Comparison of ENCODE assay signal across 26 mouse cellular contexts in the genomic region with DNA sequence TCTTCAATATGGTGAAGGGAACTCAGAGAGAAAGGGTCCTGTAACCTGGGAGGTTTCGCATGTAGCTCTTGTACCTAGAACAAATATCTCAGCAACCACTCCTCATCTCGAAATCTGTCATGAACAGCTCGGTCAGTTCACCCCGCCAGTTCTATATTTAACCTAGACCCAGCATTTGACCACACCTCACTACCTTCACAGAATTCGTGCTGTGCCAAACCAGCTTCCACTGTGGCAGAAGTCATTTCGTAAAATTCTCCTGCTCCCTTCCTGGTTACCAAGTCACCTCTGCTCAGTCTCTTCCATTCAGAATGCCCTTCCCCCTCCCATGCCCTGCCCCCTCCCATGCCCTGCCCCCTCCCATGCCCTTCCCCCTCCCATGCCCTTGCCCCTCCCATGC. TPM values are rescaled to one million over a fixed set of nuclear protein-coding genes. Genes with fewer than 3 reads are reported as not detected.
DNase-seq lines count a peak whose midpoint lies in the region; ATAC-seq and TF ChIP-seq lines count a peak whose summit lies in the region.
"Had no signal": no experiment of that assay in that cellular context is flagged by ENCODE, and none has a peak within 500 bp of the region (broad histone marks: within the 10 kb centered on the region; RNA-seq: fewer than 3 reads in every experiment).

No protein-coding gene starts in this region.

- no peak overlapping the region for H3K27ac ChIP-seq in cerebellum, adult 2 months (ENCODE audit: insufficient read depth, low read length)
- no peak overlapping the region for H3K27ac ChIP-seq in liver, embryonic 12.5 days
- H3K27ac ChIP-seq: embryonic facial prominence, embryonic 10.5 days; forebrain, embryonic 10.5 days; heart, adult 2 months; hindbrain, embryonic 10.5 days; hindbrain, embryonic 14.5 days; intestine, embryonic 15.5 days had no signal

- peaks cover 4% of the 10 kb centered on the region; the same call in 1 of the 2 replicates for H3K4me1 ChIP-seq in cerebellum, adult 2 months (ENCODE audit: control insufficient read depth, insufficient read depth, low read length)
- no peaks in the 10 kb centered on the region for H3K4me1 ChIP-seq in liver, embryonic 12.5 days
- H3K4me1 ChIP-seq: embryonic facial prominence, embryonic 10.5 days; heart, embryonic 12.5 days; hindbrain, embryonic 10.5 days; intestine, embryonic 15.5 days had no signal

- DNase-seq in cerebellum, postnatal 4 days (ENCODE audit: low spot score in 2 of 2), result no peak
- DNase-seq in cerebellum, adult 2 months, result peak; percentile 18 to 40
- DNase-seq in cerebellum, postnatal 10 days, result peak; percentile 6 to 7
- DNase-seq in liver, result no peak
- DNase-seq in frontal cortex, postnatal 36 days (ENCODE audit: low spot score in 2 of 2), result no peak
- DNase-seq: adrenal gland, postnatal 14 days; B cell, adult 2 months; gastrocnemius, postnatal 10 days; heart, adult 2 months; kidney, adult 18-20 months had no signal

- H3K9me3 ChIP-seq in liver, embryonic 12.5 days (replicated peaks), result no peaks in the 10 kb centered on the region
- H3K9me3 ChIP-seq: embryonic facial prominence, embryonic 10.5 days; forebrain, embryonic 10.5 days; forebrain, embryonic 15.5 days; heart, embryonic 12.5 days; hindbrain, embryonic 10.5 days; intestine, embryonic 15.5 days had no signal

- peak; percentile 58; the same call in 1 of the 2 replicates for ATAC-seq in cerebellum, adult (ENCODE audit: insufficient number of reproducible peaks, low FRiP score, low TSS enrichment)
- no peak for ATAC-seq in liver, embryonic 12.5 days
- ATAC-seq in erythroblast, adult 5-6 weeks (replicated peaks; ENCODE audit: low FRiP score, poor library complexity, severe bottlenecking), result no peak
- ATAC-seq: activated CD4-positive, CD25-positive, alpha-beta regulatory T cell, adult 4 months; CD4-positive, CD25-positive, alpha-beta regulatory T cell, adult 4 months; forebrain, embryonic 15.5 days; intestine, embryonic 15.5 days had no signal

- no peaks in the 10 kb centered on the region for H3K36me3 ChIP-seq in liver, embryonic 12.5 days
- H3K36me3 ChIP-seq: embryonic facial prominence, embryonic 10.5 days; forebrain, embryonic 10.5 days; forebrain, embryonic 15.5 days; heart, embryonic 12.5 days; hindbrain, embryonic 10.5 days; intestine, embryonic 15.5 days had no signal

- TF ChIP-seq POLR2A in cerebellum, adult 2 months (IDR thresholded peaks at IDR 0.05; ENCODE audit: borderline replicate concordance, insufficient read depth, low read length), result no peak

- no peak for TF ChIP-seq CTCF in cerebellum, adult 2 months (IDR thresholded peaks at IDR 0.05; ENCODE audit: borderline replicate concordance, insufficient read depth, low read depth, low read length)

- H3K4me2 ChIP-seq in liver, embryonic 12.5 days, result no peak overlapping the region
- H3K4me2 ChIP-seq: heart, embryonic 12.5 days; hindbrain, embryonic 14.5 days; intestine, embryonic 15.5 days had no signal

- 21% methylated on average over 6 of the region's 6 CpGs for WGBS in cerebellum, adult 2 months
- 64% methylated on average over 6 of the region's 6 CpGs for WGBS in liver, embryonic 12.5 days (ENCODE audit: insufficient replicate concordance)

- H3K4me3 ChIP-seq in cerebellum, adult 2 months (replicated peaks; ENCODE audit: insufficient read depth, low read depth, low read length), result no peak overlapping the region
- H3K4me3 ChIP-seq in liver, embryonic 12.5 days, result no peak overlapping the region
- H3K4me3 ChIP-seq: embryonic facial prominence, embryonic 10.5 days; erythroblast, embryonic 14.5 days; forebrain, embryonic 10.5 days; forebrain, embryonic 15.5 days; heart, adult 2 months; heart, embryonic 12.5 days; hindbrain, embryonic 10.5 days; intestine, embryonic 15.5 days had no signal

- H3K9ac ChIP-seq in liver, embryonic 12.5 days, result no peak overlapping the region
- H3K9ac ChIP-seq: forebrain, embryonic 15.5 days; heart, embryonic 12.5 days; hindbrain, embryonic 14.5 days; intestine, embryonic 15.5 days had no signal

- no peaks in the 10 kb centered on the region for H3K27me3 ChIP-seq in cerebellum, adult 2 months (ENCODE audit: control insufficient read depth, insufficient read depth, low read length)
- H3K27me3 ChIP-seq in liver, embryonic 12.5 days (replicated peaks), result no peaks in the 10 kb centered on the region
- H3K27me3 ChIP-seq: forebrain, embryonic 15.5 days; heart, embryonic 12.5 days; intestine, embryonic 15.5 days had no signal

RNA-seq across cellular contexts. Expression of a gene that starts 34.3 kb away (rescaled TPM):
- 1.7 and 2.1 TPM in 2 replicates for polyA plus RNA-seq in cerebellum, adult 2 months (2012; rRNA removed)
- polyA plus RNA-seq in liver, embryonic 12.5 days (2016; fragmentation: Nextera tagmentation; extraction: Ambion mirVana), result not detected in 2 replicates
- total RNA-seq in erythroblast, adult 5-6 weeks (2015; ENCODE audit: low replicate concordance), result 1.3 TPM in 1 of 2 replicates, not detected in the other
- total RNA-seq in erythroblast, adult 5-6 weeks (2017; ENCODE audit: low replicate concordance), result 0.60 and 1.1 TPM in 2 replicates
- total RNA-seq: adrenal gland, postnatal 14 days; gastrocnemius, postnatal 10 days; heart, adult 2 months; heart, postnatal 25 days; MEL had no signal
- polyA plus RNA-seq: activated CD4-positive, CD25-positive, alpha-beta regulatory T cell, adult 4 months; CD4-positive, CD25-positive, alpha-beta regulatory T cell, adult 4 months; embryonic facial prominence, embryonic 14.5 days; erythroblast, embryonic 14.5 days; heart, adult 2 months; heart, embryonic 12.5 days had no signal

Comparison
In these comparisons a context has a peak if more than half of its experiments do, and no peak if none do; other contexts are left out.
1. DNase-seq: peak in cerebellum, adult 2 months (2 of 2) and cerebellum, postnatal 10 days (2 of 2); none in cerebellum, postnatal 4 days (0 of 2), liver (single experiment) and frontal cortex, postnatal 36 days (0 of 2).